Mouse (Mus musculus) brown adipose tissue, adult 24 weeks (tissue): Measurements from ENCODE around the gene Zfp330. TPM values are rescaled to one million over a fixed set of nuclear protein-coding genes. Genes with fewer than 3 reads are reported as not detected.
A peak's percentile ranks its signal among the peaks of the same experiment; 100 is the strongest.

Experiments
- H3K27ac ChIP-seq: fragments of 200-500 bp; replicated peaks from 2 replicates; pipeline ENCODE4 v1.5.1; 2012; ENCODE audit warnings: low read depth, mild to moderate bottlenecking, low read length
- H3K4me1 ChIP-seq: fragments of 200-500 bp; 2 replicates; pipeline ENCODE4 v1.6.1; 2012; ENCODE audit warnings: low read length, mixed read lengths; ENCODE audit not compliant: control insufficient read depth, insufficient read depth, insufficient read length
- H3K4me3 ChIP-seq: fragments of 200-500 bp; 2 replicates; pipeline ENCODE4 v1.5.1; 2012; ENCODE audit warnings: low read depth, mild to moderate bottlenecking, low read length, moderate library complexity; ENCODE audit not compliant: insufficient read depth
- polyA plus RNA-seq: library from polyadenylated mRNA; stranded (reverse); fragments of >200 nt; gene quantifications from 2 replicates; pipeline ENCODE4 v1.2.4, GENCODE M21; 2012; ENCODE audit not compliant: missing spikeins, insufficient read depth, insufficient read length

Zfp330 gene
- polyA plus RNA-seq: 20.3 and 29.9 TPM in 2 replicates

DNA sequence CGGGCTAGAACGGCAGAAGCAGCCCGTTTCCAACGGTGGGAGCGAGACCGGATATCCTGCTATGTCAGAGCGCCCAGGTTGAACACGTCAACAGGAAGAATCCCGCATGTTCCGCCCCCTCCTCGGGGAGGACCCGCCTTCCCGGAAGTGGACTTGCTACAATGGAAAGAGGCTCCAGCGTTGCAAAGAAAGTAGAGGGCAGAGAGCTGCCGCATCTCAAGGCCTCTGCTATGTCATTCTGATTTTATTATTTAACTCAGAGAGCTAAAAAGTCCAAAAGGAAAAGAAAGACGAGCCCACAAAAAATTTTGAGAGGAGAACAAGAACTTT, at the start of gene Zfp330:
Gene Zfp330 (minus strand): TSS at position 68 of the 330 bp plus-strand sequence.
- H3K4me1 ChIP-seq: 0 out of 2 replicates have a peak, but pooled peaks cover 2% of the 10 kb centered on the region
- peak within 1 kb of the TSS; percentile 85 for H3K4me3 ChIP-seq
- peak within 1 kb of the TSS; percentile 76 for H3K27ac ChIP-seq

DNA sequence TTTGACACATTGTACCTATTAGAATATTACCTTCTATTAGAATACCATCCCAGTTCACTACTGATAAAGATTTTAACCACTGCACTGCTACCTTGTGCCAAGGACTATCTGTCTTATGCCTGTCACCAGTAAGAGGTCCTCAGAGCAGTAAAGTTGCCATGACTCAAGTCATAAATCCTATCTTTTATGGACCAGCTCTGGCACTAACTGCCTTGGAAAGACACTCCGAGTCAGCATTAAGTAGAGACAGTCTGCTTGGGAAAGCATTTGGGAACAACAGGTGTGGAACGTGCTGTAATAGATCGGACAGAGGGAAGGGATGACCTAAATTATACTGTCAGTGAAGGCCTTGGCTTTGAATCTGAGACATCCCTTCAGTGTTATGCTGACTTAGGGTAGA, 4.0 kb upstream of the Zfp330 start:
- Histone ChIP-seq H3K4me1 (no peaks in the 10 kb centered on the region), H3K4me3 (no peak overlapping the region), H3K27ac (no peak overlapping the region)

DNA sequence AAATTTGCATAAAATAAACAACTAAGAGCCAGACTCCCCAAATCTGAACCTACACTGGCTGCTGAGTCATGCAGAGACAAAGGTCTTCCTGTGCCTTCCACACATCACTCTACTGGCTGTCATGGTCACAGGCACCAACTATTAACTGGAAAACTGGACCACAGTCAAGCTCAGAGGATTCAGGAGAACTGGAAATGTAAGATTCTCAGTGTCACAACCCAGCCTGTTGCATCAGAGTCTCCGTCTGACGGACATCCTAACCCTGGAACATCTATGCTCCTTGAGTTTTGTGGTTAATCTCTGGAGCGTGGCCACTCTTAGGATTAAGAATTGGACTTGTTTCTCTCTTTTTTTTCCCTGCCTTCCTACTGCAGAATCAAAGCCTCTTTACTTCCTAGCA, 3.4 kb upstream of the Zfp330 start:
- Histone ChIP-seq H3K27ac (no peak overlapping the region), H3K4me1 (no peaks in the 10 kb centered on the region), H3K4me3 (no peak overlapping the region)

DNA sequence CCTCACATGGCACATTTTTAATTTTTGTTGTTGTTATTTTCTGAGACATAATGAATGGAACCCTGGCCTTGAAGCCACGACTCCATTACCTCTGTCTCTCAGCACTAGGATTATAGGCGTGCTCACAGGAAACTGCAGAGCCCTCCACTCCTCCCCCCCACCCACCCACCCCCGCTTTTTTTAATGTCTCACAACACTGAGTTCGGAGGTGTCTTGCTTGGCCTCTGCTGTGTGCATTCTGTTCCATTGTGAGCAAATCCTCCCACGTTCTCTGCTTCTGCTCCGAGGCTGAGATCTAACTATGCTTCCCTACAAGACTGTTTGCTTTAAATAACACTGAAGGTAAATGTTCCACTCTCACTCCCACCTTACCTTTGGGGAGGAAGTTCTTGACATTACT, 522 bp upstream of the Zfp330 start:
- peak overlapping the region; percentile 85 for H3K4me3 ChIP-seq
- 0 out of 2 replicates have a peak, but pooled peaks cover 2% of the 10 kb centered on the region for H3K4me1 ChIP-seq
- H3K27ac ChIP-seq: no peak overlapping the region; the same call in 1 of the 2 replicates

DNA sequence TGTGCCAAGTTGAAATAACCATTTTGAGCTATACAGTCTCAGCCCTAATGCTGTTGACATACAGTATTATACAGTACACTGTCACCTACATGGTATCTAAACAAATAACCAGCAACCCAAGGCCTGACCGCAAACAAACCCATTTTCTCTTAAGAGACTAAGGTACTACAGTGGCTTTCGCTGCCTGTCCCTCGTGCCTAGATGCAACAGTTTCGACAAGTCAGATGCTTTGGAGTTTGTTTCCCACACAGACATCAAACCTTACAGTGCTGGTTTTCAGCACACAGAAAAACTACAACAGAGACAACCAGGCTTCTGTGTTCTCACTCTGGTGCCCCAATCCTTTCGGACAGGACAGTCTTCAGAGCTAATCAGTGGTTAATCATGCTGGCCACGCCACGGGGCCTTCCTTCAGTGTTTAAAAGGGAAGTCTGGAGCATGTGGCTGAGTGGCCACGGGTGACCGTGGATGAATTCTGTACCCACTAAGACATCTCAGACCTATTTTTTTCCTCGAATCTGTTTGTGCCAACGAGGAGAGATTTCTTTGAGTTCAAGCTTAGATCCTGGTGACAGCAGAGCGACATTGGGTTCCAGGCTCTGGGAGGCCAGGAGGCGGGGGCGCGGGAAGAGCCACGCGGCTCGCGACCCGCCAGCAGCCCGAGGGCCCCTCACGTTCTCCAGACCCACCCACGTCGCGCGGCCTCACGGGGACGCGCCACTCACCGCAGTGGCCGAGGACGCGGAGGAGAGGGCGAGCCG, 448 bp downstream of the Zfp330 start:
- H3K4me1 ChIP-seq: 0 out of 2 replicates have a peak, but pooled peaks cover 2% of the 10 kb centered on the region
- peak overlapping the region; percentile 85 for H3K4me3 ChIP-seq
- H3K27ac ChIP-seq: peak overlapping the region; percentile 76

DNA sequence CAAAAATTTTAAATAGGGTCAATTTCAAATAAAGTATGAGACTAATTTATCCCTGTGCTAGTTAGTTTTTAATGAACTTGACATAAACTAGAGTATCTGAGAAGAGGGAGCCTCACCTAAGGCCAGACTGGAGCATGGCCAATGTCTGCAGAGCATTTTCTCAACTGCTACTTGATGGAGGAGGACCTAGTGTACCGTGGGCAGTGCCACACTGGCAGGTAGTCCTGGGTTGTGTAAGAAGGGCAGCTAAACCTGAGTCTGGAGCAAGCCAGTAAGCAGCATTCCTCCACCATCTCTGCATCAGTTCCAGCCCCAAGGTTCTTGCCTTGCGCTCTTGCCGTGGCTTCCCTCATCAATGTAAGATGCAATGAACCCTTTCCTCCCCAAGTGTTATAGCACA, 3.1 kb downstream of the Zfp330 start:
- Histone ChIP-seq H3K4me1 (0 out of 2 replicates have a peak, but pooled peaks cover 2% of the 10 kb centered on the region), H3K27ac (no peak overlapping the region), H3K4me3 (no peak overlapping the region)

DNA sequence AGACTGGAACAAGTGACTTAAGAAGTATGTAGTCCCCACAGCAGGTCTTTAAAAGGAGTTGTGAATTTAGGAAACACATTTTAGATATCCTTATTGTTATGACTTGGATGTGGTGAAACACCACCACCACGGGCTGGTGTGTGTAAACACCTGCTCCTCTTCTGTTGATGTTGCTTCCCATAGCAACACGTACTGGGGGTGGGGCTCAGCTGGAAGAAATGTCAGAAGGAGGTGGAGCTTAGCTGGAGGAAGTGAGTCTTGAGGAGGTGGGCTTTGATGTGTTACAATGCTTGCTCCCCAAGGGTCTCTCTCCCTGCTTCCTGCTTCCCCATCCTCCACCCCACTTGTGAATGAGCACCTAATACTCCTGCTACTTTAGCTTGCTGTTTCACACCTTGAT, 14.9 kb downstream of the Zfp330 start:
- Histone ChIP-seq H3K27ac (no peak overlapping the region), H3K4me1 (no peaks in the 10 kb centered on the region), H3K4me3 (no peak overlapping the region)

DNA sequence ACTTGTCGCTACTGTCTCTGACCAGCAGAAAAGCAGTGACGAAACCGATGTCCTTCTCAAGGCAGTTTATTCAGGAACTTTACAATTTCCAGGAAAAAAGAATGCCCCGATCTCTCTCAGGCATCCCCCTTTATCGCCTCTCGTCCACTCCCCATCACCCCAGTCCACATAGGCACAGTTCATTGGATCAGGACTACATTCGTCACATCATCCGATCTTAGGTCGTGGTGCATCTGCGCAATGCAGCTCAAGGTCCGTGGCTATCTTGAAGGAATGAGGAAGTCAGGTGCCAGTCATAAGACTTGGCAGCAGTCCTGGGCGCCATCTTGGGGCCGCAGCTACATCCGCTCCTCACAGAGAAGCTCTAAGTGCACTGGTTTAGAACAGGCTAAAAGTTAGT, 19.0 kb downstream of the Zfp330 start:
- Histone ChIP-seq H3K27ac (no peak overlapping the region), H3K4me3 (no peak overlapping the region), H3K4me1 (no peaks in the 10 kb centered on the region)

DNA sequence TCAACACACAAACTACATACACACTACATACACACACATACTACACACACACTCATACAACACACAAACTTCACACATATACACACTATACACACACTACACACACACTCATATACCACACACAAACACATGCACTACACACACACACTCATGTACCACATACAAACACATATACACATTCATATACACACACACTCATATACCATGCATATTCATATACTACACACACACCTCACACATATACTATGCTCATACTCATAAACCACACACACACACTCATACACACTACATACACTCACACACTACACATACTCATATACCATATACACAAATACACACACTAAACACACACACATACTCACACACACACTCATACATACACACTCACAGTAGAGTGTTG, 27.3 kb downstream of the Zfp330 start:
- Histone ChIP-seq H3K4me3 (no peak overlapping the region), H3K4me1 (no peaks in the 10 kb centered on the region), H3K27ac (no peak overlapping the region)

DNA sequence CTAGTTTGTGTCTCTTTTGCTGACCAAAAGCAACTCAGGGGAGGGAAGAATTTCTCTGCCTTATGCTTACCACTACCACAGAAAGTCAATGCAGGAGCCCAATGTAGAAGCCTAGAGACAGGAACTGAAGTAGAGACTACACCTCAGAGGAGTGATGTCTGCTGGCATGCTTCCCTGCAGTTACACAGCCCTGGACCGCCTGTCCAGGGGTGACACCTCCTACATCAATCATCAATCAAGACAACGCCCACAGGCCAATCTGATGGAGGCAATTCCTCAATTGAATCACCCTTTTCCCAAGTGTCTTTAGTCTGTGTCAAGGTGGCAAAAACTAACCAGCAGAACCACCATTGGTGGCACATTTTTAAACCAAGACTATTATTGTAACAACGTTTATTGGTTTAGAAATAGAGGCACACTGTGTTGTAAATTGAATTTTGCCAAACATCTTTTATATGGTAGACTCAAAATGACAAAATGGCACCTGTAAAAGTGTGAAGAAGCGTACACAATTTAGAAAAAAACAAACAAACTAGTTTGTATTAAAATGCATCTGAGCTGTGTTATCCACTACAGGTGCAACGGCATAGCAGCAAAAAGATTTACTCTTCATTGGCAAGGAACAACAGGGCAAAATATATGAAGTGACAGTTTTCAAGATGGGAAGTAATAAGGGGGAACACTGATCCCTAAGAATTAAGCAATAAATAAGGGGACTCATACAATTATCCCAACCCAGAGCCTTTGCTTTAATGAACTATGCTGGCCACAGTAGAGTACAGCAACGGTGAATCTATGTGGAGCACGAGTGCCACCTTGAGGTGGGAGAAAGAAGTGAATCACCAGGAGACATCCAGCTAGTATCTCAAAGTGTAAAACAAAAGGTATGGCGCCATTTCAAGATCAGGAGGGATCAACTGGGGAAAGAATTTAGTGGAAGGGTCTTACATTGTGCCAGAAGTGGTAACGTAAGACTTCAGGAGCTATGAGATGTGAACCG, 29.8 kb downstream of the Zfp330 start:
- Histone ChIP-seq H3K4me3 (no peak overlapping the region), H3K27ac (no peak overlapping the region), H3K4me1 (no peaks in the 10 kb centered on the region)

Other genes starting within 250 kb of the Zfp330 start
- 13.2 and 15.8 TPM in 2 replicates for gene Rnf150, start 89.2 kb upstream of the Zfp330 start, polyA plus RNA-seq